Mouse (Mus musculus): ENCODE data around the gene Vipr1. TPM values are rescaled to one million over a fixed set of nuclear protein-coding genes. Genes with fewer than 3 reads are reported as not detected.

Gene Vipr1
- polyA plus RNA-seq, 1 experiment from 2014 or later = 0.51 TPM

DNA sequence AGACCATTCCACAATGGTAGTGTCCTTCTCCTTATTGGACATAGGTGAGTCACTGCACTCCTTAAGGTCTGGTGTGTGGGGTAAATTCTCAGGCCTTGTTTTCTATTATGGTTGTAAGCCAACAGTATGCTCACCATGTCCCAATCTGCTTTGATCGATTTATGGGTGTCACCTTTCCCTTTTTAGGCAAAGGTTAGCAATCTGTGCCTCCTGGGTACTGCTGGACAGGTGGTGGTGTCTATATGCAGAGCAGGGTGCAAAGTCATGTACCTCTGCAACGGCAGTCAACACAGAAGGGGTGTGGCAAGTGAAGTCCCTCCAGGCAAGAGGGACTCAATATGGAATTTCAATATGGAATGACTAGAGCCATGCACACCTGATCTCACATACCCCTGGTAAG is 17.6 kb upstream of the Vipr1 start:
- Histone ChIP-seq H3K36me3 (ENCODE audit: control insufficient read depth, insufficient read depth, low read length) (no peaks in the 10 kb centered on the region), H3K4me2 (replicated peaks; ENCODE audit: low read depth) (no peak overlapping the region), H3K4me1 (replicated peaks; ENCODE audit: control insufficient read depth, insufficient read depth) (no peaks in the 10 kb centered on the region), H3K27me3 (ENCODE audit: control insufficient read depth, insufficient read depth, low read length) (no peaks in the 10 kb centered on the region), H3K4me3 (ENCODE audit: low read depth, low read length) (no peak overlapping the region), H3K9me3 (ENCODE audit: control insufficient read depth, low read length) (no peaks in the 10 kb centered on the region), H3K9ac (ENCODE audit: low read length) (no peak overlapping the region), H3K27ac (replicated peaks) (no peak overlapping the region)
- DNase-seq (ENCODE audit: low spot score) (no peak), ATAC-seq (ENCODE audit: low FRiP score, low TSS enrichment) (no peak)
- TF ChIP-seq CTCF (IDR thresholded peaks at IDR 0.05; ENCODE audit: low read depth) (no peak), EP300 (optimal IDR thresholded peaks at IDR 0.05) (no peak)
- 79% methylated on average over 2 of the region's 2 CpGs for WGBS

DNA sequence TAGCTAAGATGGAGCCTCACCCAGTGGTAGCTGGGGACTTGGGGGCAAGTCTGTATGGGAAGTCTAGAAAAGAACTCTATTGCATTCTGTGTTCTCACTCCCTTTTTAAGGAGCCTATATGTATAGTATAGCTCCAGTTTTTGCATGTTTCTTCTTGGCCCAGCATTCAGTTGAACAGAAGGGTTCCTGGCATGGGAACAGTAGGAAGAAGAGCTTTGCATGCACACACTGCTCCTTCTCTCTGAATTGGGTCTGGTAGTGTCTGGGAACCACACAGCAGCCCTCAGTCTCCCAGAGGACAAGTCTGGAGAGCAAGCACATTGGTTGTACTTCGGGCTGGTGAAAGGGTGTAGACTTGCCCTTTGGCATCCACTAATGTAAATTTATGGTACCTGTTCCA is 11.9 kb upstream of the Vipr1 start:
- WGBS = 77% methylated on average over 1 of the region's 1 CpGs
- ATAC-seq (ENCODE audit: low FRiP score, low TSS enrichment) (no peak), DNase-seq (ENCODE audit: low spot score) (no peak)
- Histone ChIP-seq H3K4me3 (ENCODE audit: low read depth, low read length) (no peak overlapping the region), H3K27me3 (ENCODE audit: control insufficient read depth, insufficient read depth, low read length) (no peaks in the 10 kb centered on the region), H3K9me3 (ENCODE audit: control insufficient read depth, low read length) (no peaks in the 10 kb centered on the region), H3K36me3 (ENCODE audit: control insufficient read depth, insufficient read depth, low read length) (no peaks in the 10 kb centered on the region), H3K4me2 (replicated peaks; ENCODE audit: low read depth) (no peak overlapping the region), H3K9ac (ENCODE audit: low read length) (no peak overlapping the region), H3K27ac (replicated peaks) (no peak overlapping the region), H3K4me1 (replicated peaks; ENCODE audit: control insufficient read depth, insufficient read depth) (no peaks in the 10 kb centered on the region)
- no peak for TF ChIP-seq CTCF (IDR thresholded peaks at IDR 0.05; ENCODE audit: low read depth)
- TF ChIP-seq EP300 (optimal IDR thresholded peaks at IDR 0.05) = no peak

DNA sequence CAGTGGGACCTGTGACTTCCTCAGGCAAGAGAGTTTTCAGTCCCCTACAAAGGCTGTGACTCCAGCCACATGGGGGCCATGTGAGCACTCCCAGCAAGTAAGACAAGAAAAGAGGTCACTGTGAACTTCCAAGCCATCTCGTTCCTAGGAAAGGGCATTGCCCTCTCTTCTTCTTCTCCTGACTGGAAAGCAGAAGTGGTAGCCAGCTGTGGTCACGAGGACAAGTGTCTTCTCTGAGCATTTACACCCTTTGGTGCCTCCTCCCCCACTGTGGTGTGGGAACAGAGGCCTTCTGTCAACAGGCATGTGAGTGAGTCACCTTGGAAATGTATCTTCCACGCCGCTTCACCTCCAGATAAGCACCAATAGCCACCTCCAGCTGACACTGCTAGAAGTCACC is 10.6 kb upstream of the Vipr1 start:
- DNase-seq (ENCODE audit: low spot score) (no peak), ATAC-seq (ENCODE audit: low FRiP score, low TSS enrichment) (no peak)
- Histone ChIP-seq H3K27ac (replicated peaks) (no peak overlapping the region), H3K9ac (ENCODE audit: low read length) (no peak overlapping the region), H3K4me3 (ENCODE audit: low read depth, low read length) (no peak overlapping the region), H3K4me1 (replicated peaks; ENCODE audit: control insufficient read depth, insufficient read depth) (no peaks in the 10 kb centered on the region), H3K36me3 (ENCODE audit: control insufficient read depth, insufficient read depth, low read length) (no peaks in the 10 kb centered on the region), H3K4me2 (replicated peaks; ENCODE audit: low read depth) (no peak overlapping the region), H3K9me3 (ENCODE audit: control insufficient read depth, low read length) (no peaks in the 10 kb centered on the region), H3K27me3 (ENCODE audit: control insufficient read depth, insufficient read depth, low read length) (no peaks in the 10 kb centered on the region)
- WGBS = 44% methylated on average over 4 of the region's 4 CpGs
- TF ChIP-seq EP300 (optimal IDR thresholded peaks at IDR 0.05) = no peak
- no peak for TF ChIP-seq CTCF (IDR thresholded peaks at IDR 0.05; ENCODE audit: low read depth)

DNA sequence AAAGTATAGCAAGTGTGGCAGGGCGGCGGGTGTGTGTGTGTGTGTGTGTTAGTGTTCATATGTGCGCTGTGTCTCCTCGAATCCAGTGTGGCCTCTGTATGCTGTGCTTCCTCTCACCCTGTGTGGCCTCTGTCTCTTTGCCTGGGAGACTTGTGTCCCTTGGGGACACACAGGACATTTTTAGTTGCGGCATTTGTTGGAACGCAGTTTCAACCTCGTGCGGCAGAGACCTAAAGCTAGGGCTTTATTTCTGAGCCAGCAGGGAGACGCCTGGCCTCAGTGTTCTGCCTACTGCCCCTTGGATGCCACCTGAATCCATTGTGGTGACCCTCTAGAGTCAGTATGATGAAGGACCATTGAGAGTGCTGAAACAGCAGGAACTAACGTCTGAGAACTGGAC is 9.6 kb upstream of the Vipr1 start:
- Histone ChIP-seq H3K27me3 (ENCODE audit: control insufficient read depth, insufficient read depth, low read length) (no peaks in the 10 kb centered on the region), H3K9me3 (ENCODE audit: control insufficient read depth, low read length) (no peaks in the 10 kb centered on the region), H3K4me2 (replicated peaks; ENCODE audit: low read depth) (no peak overlapping the region), H3K9ac (ENCODE audit: low read length) (no peak overlapping the region), H3K4me3 (ENCODE audit: low read depth, low read length) (no peak overlapping the region), H3K4me1 (replicated peaks; ENCODE audit: control insufficient read depth, insufficient read depth) (no peaks in the 10 kb centered on the region), H3K36me3 (ENCODE audit: control insufficient read depth, insufficient read depth, low read length) (no peaks in the 10 kb centered on the region), H3K27ac (replicated peaks) (no peak overlapping the region)
- DNase-seq (ENCODE audit: low spot score) (no peak), ATAC-seq (ENCODE audit: low FRiP score, low TSS enrichment) (no peak)
- 82% methylated on average over 10 of the region's 10 CpGs for WGBS
- no peak for TF ChIP-seq CTCF (IDR thresholded peaks at IDR 0.05; ENCODE audit: low read depth)
- no peak for TF ChIP-seq EP300 (optimal IDR thresholded peaks at IDR 0.05)

DNA sequence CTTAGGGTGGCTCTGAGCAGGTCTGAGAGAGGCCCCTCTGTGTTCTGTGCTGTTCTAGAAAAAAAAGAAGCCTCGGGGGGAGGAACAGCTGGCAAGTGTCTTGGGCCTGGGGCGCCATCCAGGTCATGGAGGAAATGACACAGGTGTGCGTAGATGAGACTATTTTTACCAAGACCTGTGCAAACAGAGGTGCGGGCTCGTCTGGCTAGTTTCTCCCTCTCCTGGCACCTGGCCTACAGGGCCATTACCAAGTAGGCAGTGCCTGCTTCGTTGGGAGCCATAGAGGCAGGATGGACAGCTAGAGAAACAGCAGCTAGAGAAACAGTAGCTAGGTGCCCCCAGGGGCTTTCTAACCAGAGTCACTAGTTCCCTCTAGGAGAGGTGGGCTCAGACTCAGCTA is 9.2 kb upstream of the Vipr1 start:
- no peak overlapping the region for H3K4me2 ChIP-seq (replicated peaks; ENCODE audit: low read depth)
- no peaks in the 10 kb centered on the region for H3K9me3 ChIP-seq (ENCODE audit: control insufficient read depth, low read length)
- TF ChIP-seq EP300 (optimal IDR thresholded peaks at IDR 0.05) (no peak), CTCF (IDR thresholded peaks at IDR 0.05; ENCODE audit: low read depth) (no peak)
- H3K4me3 ChIP-seq (ENCODE audit: low read depth, low read length) = no peak overlapping the region
- H3K36me3 ChIP-seq (ENCODE audit: control insufficient read depth, insufficient read depth, low read length) = no peaks in the 10 kb centered on the region
- no peak overlapping the region for H3K9ac ChIP-seq (ENCODE audit: low read length)
- WGBS = 44% methylated on average over 6 of the region's 6 CpGs
- no peaks in the 10 kb centered on the region for H3K27me3 ChIP-seq (ENCODE audit: control insufficient read depth, insufficient read depth, low read length)
- ATAC-seq (ENCODE audit: low FRiP score, low TSS enrichment) (no peak), DNase-seq (ENCODE audit: low spot score) (no peak)
- no peak overlapping the region for H3K27ac ChIP-seq (replicated peaks)
- no peaks in the 10 kb centered on the region for H3K4me1 ChIP-seq (replicated peaks; ENCODE audit: control insufficient read depth, insufficient read depth)

DNA sequence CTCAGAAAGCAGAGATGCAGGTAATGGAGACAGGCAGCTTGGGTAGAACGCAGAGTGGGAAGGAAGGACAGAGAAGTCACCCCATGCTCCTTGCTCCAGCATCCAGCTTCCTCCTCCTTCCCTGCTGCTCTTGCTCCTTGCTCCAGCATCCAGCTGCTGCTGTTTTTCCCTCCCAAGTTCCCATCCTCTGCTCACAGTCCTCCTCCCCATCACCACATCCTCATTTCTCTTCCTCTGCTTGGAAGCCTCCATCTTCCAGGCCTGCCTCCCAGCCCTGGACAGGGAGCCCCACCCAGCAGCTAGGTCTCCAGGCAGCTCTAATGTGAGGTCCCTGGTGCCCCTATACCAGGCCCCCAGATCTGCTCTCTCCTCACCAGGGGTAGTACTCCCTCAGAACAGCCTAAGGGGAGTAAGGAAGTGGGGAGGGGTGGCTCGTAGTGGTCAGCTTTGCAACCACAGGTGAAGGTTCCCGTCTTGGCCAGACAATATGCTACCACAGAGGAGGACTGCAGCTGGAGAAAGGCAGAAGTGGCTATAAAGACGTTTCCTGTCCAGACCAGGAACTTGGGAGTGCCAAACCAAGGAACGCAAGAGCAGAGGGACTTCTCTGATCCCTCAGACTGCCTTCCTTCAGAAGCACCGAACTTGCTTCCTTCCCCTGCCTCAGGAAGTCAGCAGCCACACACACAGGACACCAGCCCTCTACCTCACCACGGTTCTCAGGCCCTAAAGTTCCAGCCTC is 6.5 kb upstream of the Vipr1 start:
- WGBS = 48% methylated on average over 7 of the region's 7 CpGs
- no peak for ATAC-seq (ENCODE audit: low FRiP score, low TSS enrichment)
- Histone ChIP-seq H3K4me1 (replicated peaks; ENCODE audit: control insufficient read depth, insufficient read depth) (no peaks in the 10 kb centered on the region), H3K9me3 (ENCODE audit: control insufficient read depth, low read length) (no peaks in the 10 kb centered on the region), H3K27me3 (ENCODE audit: control insufficient read depth, insufficient read depth, low read length) (peaks cover under 1% of the 10 kb centered on the region; the same call in 1 of the 2 replicates), H3K36me3 (ENCODE audit: control insufficient read depth, insufficient read depth, low read length) (no peaks in the 10 kb centered on the region), H3K9ac (ENCODE audit: low read length) (no peak overlapping the region), H3K27ac (replicated peaks) (no peak overlapping the region), H3K4me3 (ENCODE audit: low read depth, low read length) (no peak overlapping the region), H3K4me2 (replicated peaks; ENCODE audit: low read depth) (no peak overlapping the region)
- TF ChIP-seq CTCF (IDR thresholded peaks at IDR 0.05; ENCODE audit: low read depth) (no peak), EP300 (optimal IDR thresholded peaks at IDR 0.05) (no peak)
- DNase-seq (ENCODE audit: low spot score) = no peak

Data from stomach, postnatal 0 days (tissue).